Mouse (Mus musculus) embryonic facial prominence, embryonic 12.5 days (tissue): ENCODE measurements around the gene 1500009C09Rik. TPM values are rescaled to one million over a fixed set of nuclear protein-coding genes. Genes with fewer than 3 reads are reported as not detected.

ENCODE experiments used
- ATAC-seq: fragments of 200-750 bp; cut with Nextera tagmentation; 2 replicates; pipeline ENCODE4 v1.8.0; 2017; ENCODE audit not compliant: insufficient number of reproducible peaks, insufficient read depth, low FRiP score, low TSS enrichment
- H3K27ac ChIP-seq: fragments of 300-500 bp; sonication (generic); 2 replicates; pipeline ENCODE4 v1.5.1; 2016; ENCODE audit warnings: mild to moderate bottlenecking
- H3K27me3 ChIP-seq: fragments of 300-500 bp; sonication (generic); 2 replicates; pipeline ENCODE4 v1.6.1; 2016; ENCODE audit warnings: mild to moderate bottlenecking, moderate library complexity
- H3K36me3 ChIP-seq: fragments of 300-500 bp; sonication (generic); 2 replicates; pipeline ENCODE4 v1.6.1; 2016; ENCODE audit warnings: mild to moderate bottlenecking
- H3K4me1 ChIP-seq: fragments of 300-500 bp; sonication (generic); 2 replicates; pipeline ENCODE4 v1.6.1; 2016
- H3K4me2 ChIP-seq: fragments of 300-500 bp; sonication (generic); replicated peaks from 2 replicates; pipeline ENCODE4 v1.6.1; 2016; ENCODE audit warnings: mild to moderate bottlenecking, moderate library complexity
- H3K4me3 ChIP-seq: fragments of 300-500 bp; sonication (generic); 2 replicates; pipeline ENCODE4 v1.5.1; 2016; ENCODE audit warnings: mild to moderate bottlenecking
- H3K9ac ChIP-seq: fragments of 300-500 bp; sonication (generic); 2 replicates; pipeline ENCODE4 v1.6.1; 2016; ENCODE audit warnings: mild to moderate bottlenecking, moderate library complexity
- H3K9me3 ChIP-seq: fragments of 300-500 bp; sonication (generic); 2 replicates; pipeline ENCODE4 v1.6.1; 2016; ENCODE audit warnings: mild to moderate bottlenecking, moderate library complexity
- WGBS: fragments of 180-500 bp; shearing (Covaris S2); methylation state at CpG from one replicate; pipeline ENCODE4 v1.1.7; 2016; 5-methylcytosine and 5-hydroxymethylcytosine counted together
- polyA plus RNA-seq: library from polyadenylated mRNA; unstranded; fragments of >200 nt; fragmentation: Nextera tagmentation; extraction: Ambion mirVana; gene quantifications from 2 replicates; pipeline ENCODE4 v1.2.1, GENCODE M21; 2016

1500009C09Rik gene
- polyA plus RNA-seq: 0.29 TPM in 1 of 2 replicates, not detected in the other

- H3K27ac ChIP-seq: no peak within 1 kb of the TSS
- no peak within 1 kb of the TSS for H3K4me2 ChIP-seq
- ATAC-seq: no peak
- H3K36me3 ChIP-seq: no peaks in the 10 kb centered on the region
- WGBS: 91% methylated on average over 6 of the region's 6 CpGs
- H3K9ac ChIP-seq: no peak within 1 kb of the TSS
- H3K4me1 ChIP-seq: no peaks in the 10 kb centered on the region
- no peaks in the 10 kb centered on the region for H3K27me3 ChIP-seq
- no peak within 1 kb of the TSS for H3K4me3 ChIP-seq
- no peaks in the 10 kb centered on the region for H3K9me3 ChIP-seq
These were observed at the start of gene 1500009C09Rik for GRCm38 (mm10) chr15:82252097-82252496. 1500009C09Rik (plus strand) TSS chr15:82252397.

DNA sequence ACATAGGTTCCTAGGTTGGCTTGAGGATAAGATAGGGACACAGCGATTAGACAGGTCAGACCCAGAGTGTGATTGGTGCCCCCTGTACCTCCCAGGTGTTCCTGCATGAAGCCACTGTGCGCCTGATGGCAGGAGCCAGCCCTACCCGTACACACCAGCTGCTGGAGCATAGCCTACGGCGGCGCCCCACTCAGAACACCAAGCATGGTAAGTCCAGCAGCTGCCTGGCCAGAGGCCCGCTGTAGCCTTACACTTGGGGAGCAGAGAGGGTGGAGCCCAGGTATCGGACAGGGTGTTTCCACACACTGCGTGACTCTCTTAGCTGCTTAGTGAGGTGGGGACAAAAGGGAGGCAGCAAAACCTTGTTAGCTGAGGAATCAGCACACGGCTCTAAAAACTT is 49.1 kb upstream of the 1500009C09Rik start:
- peaks cover 12% of the 10 kb centered on the region for H3K4me1 ChIP-seq
- H3K9ac ChIP-seq: no peak overlapping the region
- H3K4me2 ChIP-seq: no peak overlapping the region
- H3K9me3 ChIP-seq: no peaks in the 10 kb centered on the region
- H3K27me3 ChIP-seq: peaks cover 38% of the 10 kb centered on the region
- H3K4me3 ChIP-seq: no peak overlapping the region
- ATAC-seq: no peak
- 94% methylated on average over 10 of the region's 10 CpGs for WGBS
- no peak overlapping the region for H3K27ac ChIP-seq
- H3K36me3 ChIP-seq: peaks cover 82% of the 10 kb centered on the region

GRCm38 (mm10) chr15:82203611-82204351 is 48.4 kb upstream of the 1500009C09Rik start:
- ATAC-seq: no peak
- H3K9me3 ChIP-seq: no peaks in the 10 kb centered on the region
- no peak overlapping the region for H3K27ac ChIP-seq
- peaks cover 75% of the 10 kb centered on the region for H3K36me3 ChIP-seq
- WGBS: 73% methylated on average over 20 of the region's 20 CpGs
- no peak overlapping the region for H3K4me2 ChIP-seq
- H3K4me3 ChIP-seq: no peak overlapping the region
- no peak overlapping the region for H3K9ac ChIP-seq
- peaks cover 12% of the 10 kb centered on the region for H3K4me1 ChIP-seq
- H3K27me3 ChIP-seq: peaks cover 44% of the 10 kb centered on the region

GRCm38 (mm10) chr15:82204680-82205371 is 47.4 kb upstream of the 1500009C09Rik start:
- Histone ChIP-seq H3K9ac (no peak overlapping the region), H3K27ac (no peak overlapping the region), H3K4me3 (no peak overlapping the region), H3K4me1 (peaks cover 12% of the 10 kb centered on the region), H3K27me3 (peaks cover 55% of the 10 kb centered on the region), H3K4me2 (no peak overlapping the region), H3K36me3 (peaks cover 65% of the 10 kb centered on the region), H3K9me3 (no peaks in the 10 kb centered on the region)
- no peak for ATAC-seq
- WGBS: 51% methylated on average over 10 of the region's 10 CpGs

GRCm38 (mm10) chr15:82206365-82207104 is 45.7 kb upstream of the 1500009C09Rik start:
- no peaks in the 10 kb centered on the region for H3K9me3 ChIP-seq
- H3K4me2 ChIP-seq: no peak overlapping the region
- peaks cover 72% of the 10 kb centered on the region for H3K27me3 ChIP-seq
- no peak overlapping the region for H3K4me3 ChIP-seq
- H3K4me1 ChIP-seq: peaks cover 20% of the 10 kb centered on the region
- ATAC-seq: no peak
- no peak overlapping the region for H3K27ac ChIP-seq
- H3K9ac ChIP-seq: no peak overlapping the region
- WGBS: 58% methylated on average over 9 of the region's 9 CpGs
- H3K36me3 ChIP-seq: peaks cover 49% of the 10 kb centered on the region

- H3K27me3 ChIP-seq: peaks cover 77% of the 10 kb centered on the region
- peaks cover 26% of the 10 kb centered on the region for H3K4me1 ChIP-seq
- H3K4me2 ChIP-seq: 0 out of 2 replicates have a peak overlapping the region, but pooled peaks have one; percentile 2
- H3K27ac ChIP-seq: no peak overlapping the region
- 9% methylated on average over 34 of the region's 34 CpGs for WGBS
- no peak overlapping the region for H3K4me3 ChIP-seq
- no peaks in the 10 kb centered on the region for H3K9me3 ChIP-seq
- H3K9ac ChIP-seq: no peak overlapping the region; the same call in 1 of the 2 replicates
- no peak for ATAC-seq
- peaks cover 44% of the 10 kb centered on the region for H3K36me3 ChIP-seq
These were observed 45.1 kb upstream of the 1500009C09Rik start for GRCm38 (mm10) chr15:82207105-82207459.

DNA sequence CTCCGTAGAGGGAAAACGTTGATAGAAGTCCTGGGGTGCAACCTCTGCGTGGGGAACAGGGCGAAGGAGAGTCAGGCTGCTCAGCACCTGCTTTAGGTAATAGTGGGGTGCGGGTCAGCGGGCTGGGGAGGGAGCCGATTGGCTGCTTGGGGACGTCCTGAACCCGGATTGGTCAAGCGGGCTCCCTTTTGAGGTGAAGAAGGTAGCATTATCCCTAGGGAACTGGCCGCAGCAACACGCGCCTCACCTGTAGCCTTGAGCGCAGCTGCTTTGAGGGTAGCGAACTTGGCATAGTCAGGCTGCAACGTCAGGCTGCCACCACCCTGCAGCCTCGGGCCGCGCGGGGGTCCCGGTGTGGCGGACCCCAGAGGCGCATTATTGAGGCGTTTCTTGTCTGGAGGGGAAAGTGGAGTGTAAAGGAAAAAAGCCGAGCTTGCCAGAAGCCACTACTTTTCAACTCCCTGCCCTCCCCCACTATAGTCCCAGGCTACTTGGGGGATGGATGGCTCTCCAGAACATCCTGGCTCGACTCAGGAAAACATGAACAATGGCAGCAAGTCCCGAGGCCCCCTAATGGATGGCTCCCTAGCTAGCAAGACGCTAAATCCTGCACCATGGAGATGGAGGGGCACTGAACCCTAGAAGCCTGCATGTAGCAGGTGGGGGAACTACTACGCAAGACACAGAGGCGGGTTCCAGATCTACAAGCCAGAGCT is 44.5 kb upstream of the 1500009C09Rik start:
- Histone ChIP-seq H3K4me2 (0 out of 2 replicates have a peak overlapping the region, but pooled peaks have one; percentile 2), H3K27me3 (peaks cover 83% of the 10 kb centered on the region), H3K27ac (no peak overlapping the region), H3K9me3 (no peaks in the 10 kb centered on the region), H3K4me1 (peaks cover 31% of the 10 kb centered on the region), H3K4me3 (no peak overlapping the region), H3K9ac (no peak overlapping the region), H3K36me3 (peaks cover 38% of the 10 kb centered on the region)
- no peak for ATAC-seq
- 10% methylated on average over 30 of the region's 30 CpGs for WGBS

DNA sequence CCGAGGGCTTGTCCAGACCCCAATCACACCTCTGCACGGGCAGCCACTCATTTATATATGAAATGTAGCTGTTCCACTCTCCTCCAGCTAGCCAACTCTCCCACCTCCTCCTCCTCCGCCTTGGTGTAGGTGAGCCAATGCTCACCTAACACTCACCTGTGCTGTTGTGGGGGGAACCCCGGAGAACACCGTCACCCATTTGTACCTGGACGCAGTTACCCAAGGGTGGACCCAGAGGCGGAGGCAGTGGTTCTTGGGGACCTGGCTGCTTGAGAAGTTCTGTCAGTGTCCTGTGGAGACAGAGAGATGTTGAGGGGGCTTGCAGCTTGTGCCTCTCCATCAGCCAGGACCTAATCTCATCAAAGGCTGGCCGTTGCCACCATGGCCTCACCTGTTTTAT is 43.9 kb upstream of the 1500009C09Rik start:
- Histone ChIP-seq H3K36me3 (peaks cover 31% of the 10 kb centered on the region), H3K4me1 (peaks cover 31% of the 10 kb centered on the region), H3K4me2 (no peak overlapping the region), H3K27me3 (peaks cover 90% of the 10 kb centered on the region), H3K9ac (no peak overlapping the region), H3K9me3 (no peaks in the 10 kb centered on the region), H3K4me3 (no peak overlapping the region), H3K27ac (no peak overlapping the region)
- WGBS: 81% methylated on average over 8 of the region's 8 CpGs
- no peak for ATAC-seq

DNA sequence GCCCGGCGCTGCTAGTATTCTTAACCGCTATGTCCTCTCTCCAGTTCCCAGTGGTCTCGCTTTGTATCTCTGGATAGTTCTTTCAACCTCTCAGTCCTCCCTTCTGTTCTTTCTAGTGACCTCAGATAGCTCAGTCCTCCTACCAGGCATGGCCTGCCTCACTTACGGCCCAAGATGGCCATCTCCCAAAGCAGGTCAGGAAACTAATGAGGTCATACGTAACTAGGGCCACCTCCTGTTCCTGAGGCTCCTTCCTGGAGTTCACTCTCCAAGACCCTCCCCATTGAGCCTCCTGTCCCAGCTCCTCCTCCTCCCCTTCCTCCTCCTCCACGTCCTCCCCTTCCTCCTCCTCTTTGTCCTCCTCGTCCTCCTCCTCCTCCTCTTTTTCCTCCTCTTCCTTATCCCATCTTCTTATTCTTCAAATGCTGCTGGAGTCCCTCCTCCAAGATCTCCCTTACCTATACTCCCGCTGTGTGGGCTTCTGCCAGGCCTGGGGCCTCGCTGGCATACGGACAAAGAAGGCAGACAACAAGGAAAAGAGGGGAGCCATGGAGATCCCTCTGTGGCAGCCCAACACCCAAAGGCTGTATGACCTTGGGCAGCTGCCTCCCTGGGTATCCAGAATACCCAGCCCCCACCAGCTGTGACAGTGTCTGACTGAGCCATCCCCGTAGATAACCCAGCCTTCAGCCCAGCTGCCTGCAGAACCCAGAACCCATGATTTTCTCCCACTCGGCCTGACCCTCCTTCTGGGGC is 42.7 kb upstream of the 1500009C09Rik start:
- H3K36me3 ChIP-seq: peaks cover 20% of the 10 kb centered on the region
- no peaks in the 10 kb centered on the region for H3K9me3 ChIP-seq
- ATAC-seq: no peak
- peaks cover 98% of the 10 kb centered on the region for H3K27me3 ChIP-seq
- peaks cover 31% of the 10 kb centered on the region for H3K4me1 ChIP-seq
- H3K4me2 ChIP-seq: no peak overlapping the region
- no peak overlapping the region for H3K9ac ChIP-seq
- no peak overlapping the region for H3K4me3 ChIP-seq
- H3K27ac ChIP-seq: no peak overlapping the region
- 76% methylated on average over 13 of the region's 13 CpGs for WGBS

DNA sequence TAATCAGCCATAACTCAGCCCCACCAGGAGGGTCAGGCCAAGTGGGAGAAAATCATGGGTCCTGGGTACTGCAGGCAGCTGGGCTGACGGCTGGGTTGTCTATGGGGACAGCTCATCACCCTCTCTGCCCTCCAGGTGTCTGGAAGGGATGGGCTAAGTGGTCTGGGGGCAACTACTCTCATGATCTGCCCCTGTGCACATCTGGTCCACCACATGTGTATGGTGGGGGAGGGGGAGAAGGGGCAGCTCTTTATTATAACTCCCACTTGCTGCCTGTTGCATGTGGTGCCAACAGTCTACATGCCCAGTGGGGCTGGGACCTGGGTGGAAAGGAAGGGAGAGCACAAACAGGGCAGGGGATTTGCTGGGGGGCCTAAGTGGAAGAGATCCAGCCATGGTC is 41.4 kb upstream of the 1500009C09Rik start:
- Histone ChIP-seq H3K4me1 (peaks cover 33% of the 10 kb centered on the region), H3K4me3 (no peak overlapping the region), H3K9me3 (no peaks in the 10 kb centered on the region), H3K9ac (no peak overlapping the region), H3K27ac (no peak overlapping the region), H3K36me3 (peaks cover 6% of the 10 kb centered on the region), H3K4me2 (no peak overlapping the region), H3K27me3 (peaks cover 98% of the 10 kb centered on the region)
- no peak for ATAC-seq
- WGBS: 25% methylated on average over 1 of the region's 1 CpGs

DNA sequence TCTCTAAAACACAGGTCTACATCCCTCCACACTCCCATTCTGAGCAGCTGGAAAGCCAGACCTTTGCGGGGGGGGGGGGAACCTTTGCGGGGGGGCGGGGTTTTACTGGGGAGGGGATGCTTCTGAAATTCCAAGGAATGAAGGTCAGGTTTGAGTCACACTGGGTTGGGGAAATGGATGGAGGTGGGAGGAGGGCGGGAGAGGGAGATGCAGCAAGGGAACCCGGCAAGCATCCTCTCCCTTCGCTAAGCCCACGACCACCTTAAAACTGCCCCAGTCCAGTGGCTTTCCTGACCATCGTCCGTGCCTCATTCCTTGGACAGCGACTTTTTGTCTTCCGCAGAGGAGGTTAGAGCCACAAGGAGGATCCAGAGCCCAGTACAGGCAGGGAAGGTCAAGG is 40.9 kb upstream of the 1500009C09Rik start:
- Histone ChIP-seq H3K9me3 (no peaks in the 10 kb centered on the region), H3K4me3 (peak overlapping the region; percentile 41), H3K36me3 (peaks cover 2% of the 10 kb centered on the region), H3K27me3 (peaks cover 98% of the 10 kb centered on the region), H3K4me2 (peak overlapping the region; percentile 85; the same call in 1 of the 2 replicates), H3K27ac (no peak overlapping the region), H3K9ac (no peak overlapping the region), H3K4me1 (peaks cover 34% of the 10 kb centered on the region)
- under 1% methylated on average over 10 of the region's 11 CpGs for WGBS
- no peak for ATAC-seq
